Mouse (Mus musculus) CH12F3 (cell line): ENCODE results near the gene Pip4p1.

ENCODE experiments used
- in situ Hi-C: fragments of 300-500 bp; cut with MboI; formaldehyde crosslinking; loops from 2 replicates; pipeline ENCODE4 v1.14.3; 2020; ENCODE audit warnings: low sequenced_read_pairs

Gene Pip4p1

GRCm38 (mm10) chr14:50895985-50896746 is 34.5 kb downstream of the Pip4p1 start:
- in situ Hi-C loops, result no loop called here

- in situ Hi-C loops, result no loop called here
These were observed 35.2 kb downstream of the Pip4p1 start for GRCm38 (mm10) chr14:50895407-50895806.

GRCm38 (mm10) chr14:50892541-50893459 is 37.9 kb downstream of the Pip4p1 start:
- in situ Hi-C loops, result no loop called here

GRCm38 (mm10) chr14:50892091-50892490 is 38.6 kb downstream of the Pip4p1 start:
- in situ Hi-C loops, result no loop called here

GRCm38 (mm10) chr14:50891621-50892020 is 39.0 kb downstream of the Pip4p1 start:
- in situ Hi-C loops, result no loop called here

- in situ Hi-C loops, result no loop called here
These were observed 54.3 kb downstream of the Pip4p1 start for GRCm38 (mm10) chr14:50876236-50876950.
